Comparison of ENCODE assay signal across 27 mouse cellular contexts in genomic region chr17:9566846-9567245, GRCm38 (mm10).
A peak's percentile ranks its signal among the peaks of the same experiment; 100 is the strongest.
DNase-seq lines count a peak whose midpoint lies in the region; ATAC-seq and TF ChIP-seq lines count a peak whose summit lies in the region.
"Had no signal": no experiment of that assay in that cellular context is flagged by ENCODE, and none has a peak within 500 bp of the region (broad histone marks: within the 10 kb centered on the region; RNA-seq: fewer than 3 reads in every experiment).

No protein-coding gene starts in this region.

- no peaks in the 10 kb centered on the region for H3K9me3 ChIP-seq in forebrain, embryonic 10.5 days
- H3K9me3 ChIP-seq in forebrain, postnatal 0 days (ENCODE audit: low read length) = no peaks in the 10 kb centered on the region
- no peaks in the 10 kb centered on the region for H3K9me3 ChIP-seq in embryonic facial prominence, embryonic 14.5 days (ENCODE audit: control insufficient read depth, low read length)
- H3K9me3 ChIP-seq in limb, embryonic 12.5 days = no peaks in the 10 kb centered on the region
- H3K9me3 ChIP-seq: G1E; hindbrain, embryonic 13.5 days; kidney, embryonic 15.5 days; neural tube, embryonic 12.5 days had no signal

- H3K27ac ChIP-seq in forebrain, embryonic 10.5 days = 0 out of 2 replicates have a peak overlapping the region, but pooled peaks have one; percentile 4
- no peak overlapping the region for H3K27ac ChIP-seq in forebrain, postnatal 0 days (ENCODE audit: low read depth, low read length)
- H3K27ac ChIP-seq in embryonic facial prominence, embryonic 14.5 days (replicated peaks; ENCODE audit: low read depth, low read length) = no peak overlapping the region
- H3K27ac ChIP-seq in limb, embryonic 12.5 days = no peak overlapping the region; the same call in 1 of the 2 replicates
- H3K27ac ChIP-seq: hindbrain, embryonic 13.5 days; kidney, embryonic 15.5 days; macrophage; neural tube, embryonic 12.5 days had no signal

- no peak overlapping the region for H3K9ac ChIP-seq in forebrain, postnatal 0 days
- H3K9ac ChIP-seq in embryonic facial prominence, embryonic 14.5 days (ENCODE audit: low read depth, low read length) = no peak overlapping the region
- no peak overlapping the region for H3K9ac ChIP-seq in limb, embryonic 12.5 days (replicated peaks)
- H3K9ac ChIP-seq: hindbrain, embryonic 13.5 days; kidney, embryonic 15.5 days; neural tube, embryonic 12.5 days had no signal

- no peak overlapping the region for H3K4me3 ChIP-seq in forebrain, embryonic 10.5 days
- H3K4me3 ChIP-seq in forebrain, postnatal 0 days (ENCODE audit: low read depth, low read length) = no peak overlapping the region
- no peak overlapping the region for H3K4me3 ChIP-seq in embryonic facial prominence, embryonic 14.5 days (ENCODE audit: low read depth, low read length)
- H3K4me3 ChIP-seq in limb, embryonic 12.5 days (replicated peaks) = no peak overlapping the region
- H3K4me3 ChIP-seq: hindbrain, embryonic 13.5 days; kidney, embryonic 15.5 days; myocyte; neural tube, embryonic 12.5 days had no signal

- H3K4me2 ChIP-seq in forebrain, postnatal 0 days (ENCODE audit: low read depth) = no peak overlapping the region
- H3K4me2 ChIP-seq in embryonic facial prominence, embryonic 14.5 days (ENCODE audit: low read depth, low read length) = no peak overlapping the region
- H3K4me2 ChIP-seq in limb, embryonic 12.5 days = peak overlapping the region; percentile 17; the same call in 1 of the 2 replicates
- H3K4me2 ChIP-seq: hindbrain, embryonic 13.5 days; kidney, embryonic 15.5 days; liver, embryonic 11.5 days; neural tube, embryonic 12.5 days had no signal

- peaks cover 16% of the 10 kb centered on the region for H3K4me1 ChIP-seq in forebrain, embryonic 10.5 days
- H3K4me1 ChIP-seq in forebrain, postnatal 0 days (ENCODE audit: insufficient read depth) = no peaks in the 10 kb centered on the region
- H3K4me1 ChIP-seq in embryonic facial prominence, embryonic 14.5 days (ENCODE audit: control insufficient read depth, insufficient read depth, low read length) = peaks cover 3% of the 10 kb centered on the region; the same call in 1 of the 2 replicates
- H3K4me1 ChIP-seq in limb, embryonic 12.5 days (replicated peaks) = peaks cover 8% of the 10 kb centered on the region
- H3K4me1 ChIP-seq: hindbrain, embryonic 13.5 days; kidney, embryonic 15.5 days; neural tube, embryonic 12.5 days had no signal

- DNase-seq in forebrain, embryonic 10.5 days (ENCODE audit: extremely low spot score, low spot score) = no peak
- DNase-seq in forebrain, postnatal 0 days = no peak
- DNase-seq in embryo, embryonic 11 days = peak; percentile 28
- peak; percentile 21 for DNase-seq in embryonic facial prominence, embryonic 14.5 days (ENCODE audit: low spot score)
- no peak for DNase-seq in gastrocnemius, postnatal 4 days (ENCODE audit: low spot score in 2 of 2)
- no peak for DNase-seq in heart, postnatal 4 days
- no peak for DNase-seq in retina, postnatal 1 day
- DNase-seq: adrenal gland, postnatal 14 days; cerebellum, adult 11-12 months; cerebellum, adult 9-11 months; gastrocnemius, postnatal 10 days; heart, postnatal 14 days; kidney, postnatal 25 days; thymus, adult 2 months; thymus, postnatal 36 days had no signal

- ATAC-seq in forebrain, postnatal 0 days = no peak
- ATAC-seq in embryonic facial prominence, embryonic 14.5 days (ENCODE audit: low read depth) = no peak
- no peak for ATAC-seq in limb, embryonic 12.5 days (ENCODE audit: insufficient number of reproducible peaks, insufficient read depth, low FRiP score, low TSS enrichment, low read depth)
- ATAC-seq: forebrain, embryonic 14.5 days; intestine, postnatal 0 days; lung, postnatal 0 days; midbrain, embryonic 16.5 days had no signal

- 62% methylated on average over 6 of the region's 6 CpGs for WGBS in forebrain, embryonic 10.5 days
- 39% methylated on average over 6 of the region's 6 CpGs for WGBS in forebrain, postnatal 0 days
- WGBS in embryonic facial prominence, embryonic 14.5 days = 25% methylated on average over 6 of the region's 6 CpGs
- WGBS in limb, embryonic 12.5 days = 20% methylated on average over 6 of the region's 6 CpGs

- TF ChIP-seq CTCF in forebrain, postnatal 0 days (IDR thresholded peaks at IDR 0.05; ENCODE audit: low read depth) = no peak

- no peaks in the 10 kb centered on the region for H3K27me3 ChIP-seq in forebrain, embryonic 10.5 days (ENCODE audit: poor library complexity, severe bottlenecking)
- no peaks in the 10 kb centered on the region for H3K27me3 ChIP-seq in forebrain, postnatal 0 days (ENCODE audit: insufficient read depth, low read length)
- no peaks in the 10 kb centered on the region for H3K27me3 ChIP-seq in embryonic facial prominence, embryonic 14.5 days (replicated peaks; ENCODE audit: control insufficient read depth, insufficient read depth, low read length)
- H3K27me3 ChIP-seq in limb, embryonic 12.5 days = no peaks in the 10 kb centered on the region
- H3K27me3 ChIP-seq: hindbrain, embryonic 13.5 days; kidney, embryonic 15.5 days; neural tube, embryonic 12.5 days had no signal

- H3K36me3 ChIP-seq in forebrain, embryonic 10.5 days (replicated peaks) = no peaks in the 10 kb centered on the region
- H3K36me3 ChIP-seq in forebrain, postnatal 0 days (ENCODE audit: insufficient read depth) = no peaks in the 10 kb centered on the region
- H3K36me3 ChIP-seq in embryonic facial prominence, embryonic 14.5 days (ENCODE audit: control insufficient read depth, insufficient read depth, low read length) = no peaks in the 10 kb centered on the region
- H3K36me3 ChIP-seq in limb, embryonic 12.5 days = no peaks in the 10 kb centered on the region
- H3K36me3 ChIP-seq: G1E; hindbrain, embryonic 13.5 days; kidney, embryonic 15.5 days; neural tube, embryonic 12.5 days had no signal

Comparison
In these comparisons a context has a peak if more than half of its experiments do, and no peak if none do; other contexts are left out.
1. DNase-seq: peak in embryo, embryonic 11 days (single experiment) and embryonic facial prominence, embryonic 14.5 days (single experiment); none in forebrain, embryonic 10.5 days (single experiment), forebrain, postnatal 0 days (single experiment), gastrocnemius, postnatal 4 days (0 of 2), heart, postnatal 4 days (single experiment) and retina, postnatal 1 day (single experiment).